Mouse (Mus musculus): ENCODE data around the gene Myo1f.
A peak's percentile ranks its signal among the peaks of the same experiment; 100 is the strongest.
"Not testable (repeated sequence)": the region's sequence is repeated elsewhere in the genome, so short reads cannot be mapped to it uniquely, and the experiment has no call there.

Gene Myo1f

DNA sequence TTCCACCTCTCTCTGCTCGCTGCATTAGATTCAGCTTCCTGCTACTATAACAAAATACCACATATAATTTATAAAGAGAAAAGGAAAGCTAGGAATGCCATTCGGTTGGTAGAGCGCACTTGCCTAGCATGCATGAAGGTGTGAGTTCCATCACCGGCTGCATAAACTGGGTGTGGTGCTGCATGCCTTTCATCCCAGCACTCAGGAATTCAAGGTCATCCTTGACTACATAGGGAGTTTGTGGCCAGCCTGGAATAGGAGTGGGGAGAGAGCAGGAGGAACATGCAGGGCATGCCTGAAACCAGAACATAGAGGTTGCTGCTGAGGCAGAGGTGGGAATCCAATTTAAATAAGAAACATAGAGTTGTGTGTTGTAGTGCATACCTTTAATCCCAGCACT, 28.6 kb downstream of the Myo1f start:
- no peak for DNase-seq (ENCODE audit: low spot score)

DNA sequence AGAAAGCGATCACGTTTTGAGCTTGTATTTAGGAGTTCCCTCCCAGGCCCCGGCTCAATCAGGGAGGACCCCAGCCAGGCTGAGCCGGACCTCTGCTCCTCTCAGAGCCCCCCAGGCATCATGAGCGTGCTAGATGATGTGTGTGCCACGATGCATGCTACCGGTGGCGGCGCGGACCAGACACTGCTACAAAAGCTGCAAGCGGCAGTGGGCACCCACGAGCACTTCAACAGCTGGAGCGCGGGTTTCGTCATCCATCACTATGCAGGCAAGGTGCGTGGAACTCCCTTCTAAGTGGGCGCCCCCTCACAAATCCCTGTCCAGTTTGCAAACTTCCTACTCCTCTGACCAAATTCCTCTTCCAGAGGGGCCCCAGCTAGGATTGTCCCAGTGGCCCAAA, 30.5 kb downstream of the Myo1f start:
- no peak for DNase-seq (ENCODE audit: low spot score)

DNA sequence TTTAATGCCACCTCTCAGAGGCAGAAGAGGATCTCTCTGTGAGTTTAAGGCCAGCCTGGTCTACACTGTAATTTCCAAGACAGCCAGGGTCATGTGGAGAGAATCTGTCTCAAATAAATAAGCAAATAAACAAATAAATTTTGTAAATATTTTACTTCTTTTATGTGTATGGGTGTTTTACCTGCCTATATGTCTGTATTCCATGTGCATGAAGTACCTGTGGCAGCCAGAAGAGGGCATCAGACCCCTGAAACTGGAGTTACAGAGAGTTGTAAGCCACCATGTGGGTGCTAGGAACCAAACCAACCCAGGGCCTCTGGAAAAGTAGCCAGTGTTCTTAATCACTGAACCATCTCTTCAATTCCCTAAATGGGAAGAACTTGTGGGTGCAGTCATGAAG, 41.8 kb downstream of the Myo1f start:
- no peak for DNase-seq (ENCODE audit: low spot score)

DNA sequence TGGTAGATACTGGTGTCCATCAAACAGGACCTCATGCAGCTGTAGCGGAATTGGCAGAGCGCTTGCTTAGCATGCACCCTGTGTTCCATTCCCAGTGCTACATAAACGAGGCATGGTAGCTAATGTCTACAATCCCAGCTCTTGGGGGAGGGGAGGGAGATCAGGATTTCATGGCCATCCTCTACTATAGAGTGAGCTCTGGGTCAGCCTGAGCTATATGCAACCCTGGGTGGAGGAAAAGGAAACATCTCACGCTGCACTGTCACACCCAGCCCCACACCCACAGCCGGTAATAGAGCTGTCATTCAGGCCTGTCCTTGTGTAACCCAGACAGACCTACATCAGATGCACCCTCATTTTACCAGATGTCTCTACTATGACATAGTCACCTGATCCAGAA, 43.0 kb downstream of the Myo1f start:
- no peak for DNase-seq (ENCODE audit: low spot score)

DNA sequence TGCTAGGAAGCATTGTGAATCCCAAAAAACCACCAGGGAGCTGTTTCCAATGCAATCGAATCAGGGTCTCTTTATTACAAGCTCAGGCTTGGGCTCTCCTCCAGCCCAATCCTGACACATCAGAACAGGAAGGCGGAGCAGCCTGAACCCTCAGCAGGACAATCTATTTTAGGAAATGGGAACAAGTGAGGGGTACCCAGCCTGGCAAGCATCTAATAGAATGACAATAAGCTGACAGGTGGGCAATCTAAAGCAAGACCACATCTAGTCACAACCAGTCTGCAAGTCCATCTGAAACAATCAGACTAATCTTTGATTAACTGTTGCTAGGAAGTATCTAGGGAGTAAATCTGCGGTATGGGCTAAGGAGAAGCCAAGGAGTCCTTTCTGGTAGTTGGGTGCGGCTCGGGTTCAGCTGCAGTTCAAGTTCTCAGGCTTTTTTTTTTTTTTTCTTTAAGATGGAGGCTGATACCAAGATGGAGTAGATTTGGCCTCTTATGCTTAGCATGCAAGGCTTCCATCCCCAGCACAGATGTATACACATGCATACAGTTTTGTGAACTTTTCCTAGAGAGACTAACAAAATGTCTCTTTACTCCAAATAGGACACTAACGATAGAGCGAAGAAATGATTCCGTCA, 44.4 kb downstream of the Myo1f start:
- DNase-seq (ENCODE audit: low spot score): no peak

DNA sequence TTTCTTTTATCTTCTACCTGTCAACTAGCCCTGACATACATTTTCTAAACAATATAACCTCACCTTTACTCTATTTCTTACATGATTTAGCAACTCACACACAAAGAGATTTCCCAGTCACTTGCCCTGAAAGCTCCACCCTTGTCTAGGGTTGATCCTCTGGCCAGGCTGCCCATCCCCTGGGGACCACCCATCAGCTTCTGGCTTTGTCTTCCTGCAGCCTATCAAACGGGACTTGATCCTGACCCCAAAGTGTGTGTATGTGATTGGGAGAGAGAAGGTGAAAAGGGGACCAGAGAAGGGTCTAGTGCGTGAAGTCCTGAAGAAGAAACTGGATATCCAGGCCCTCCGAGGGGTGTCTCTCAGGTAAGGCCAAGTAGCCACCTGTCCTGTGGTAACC, 45.3 kb downstream of the Myo1f start:
- no peak for DNase-seq (ENCODE audit: low spot score)

DNA sequence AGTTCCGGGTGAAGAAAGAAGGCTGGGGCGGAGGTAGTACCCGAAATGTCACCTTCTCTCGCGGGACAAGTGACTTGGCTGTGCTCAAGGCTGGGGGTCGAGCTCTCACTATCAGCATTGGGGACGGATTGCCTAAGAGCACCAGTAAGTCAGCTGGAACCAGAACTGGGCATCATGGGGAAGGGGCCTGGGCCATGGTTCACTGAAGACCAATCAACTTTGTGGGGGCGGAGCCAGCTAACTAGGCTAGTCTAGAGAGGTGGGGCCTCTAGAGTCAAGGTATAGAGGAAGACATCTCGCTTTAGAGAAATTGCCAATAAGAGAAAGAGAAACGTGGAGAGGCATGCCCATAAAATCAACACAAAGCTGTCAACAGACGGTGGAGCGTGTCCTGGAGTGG, 46.4 kb downstream of the Myo1f start:
- DNase-seq (ENCODE audit: low spot score): no peak

DNA sequence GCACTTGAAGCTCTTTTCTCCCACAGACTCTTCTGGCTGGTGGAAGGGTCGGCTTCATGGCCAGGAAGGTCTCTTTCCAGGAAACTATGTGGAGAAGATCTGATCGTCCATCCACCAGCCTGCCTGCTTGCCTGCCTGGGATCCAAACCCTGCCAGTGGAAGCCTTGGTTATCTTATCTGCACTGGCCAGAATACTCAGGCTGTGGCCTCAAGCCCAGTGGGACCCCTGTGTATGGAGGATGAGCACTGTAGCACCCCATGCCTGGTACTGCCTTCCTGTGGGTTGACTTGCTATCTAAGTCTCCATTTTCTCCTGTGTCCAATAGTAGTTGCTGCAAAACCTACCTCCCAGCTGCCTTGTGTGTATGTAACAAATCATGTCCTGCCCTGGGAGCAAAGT, 51.8 kb downstream of the Myo1f start:
- no peak for DNase-seq (ENCODE audit: low spot score)

DNA sequence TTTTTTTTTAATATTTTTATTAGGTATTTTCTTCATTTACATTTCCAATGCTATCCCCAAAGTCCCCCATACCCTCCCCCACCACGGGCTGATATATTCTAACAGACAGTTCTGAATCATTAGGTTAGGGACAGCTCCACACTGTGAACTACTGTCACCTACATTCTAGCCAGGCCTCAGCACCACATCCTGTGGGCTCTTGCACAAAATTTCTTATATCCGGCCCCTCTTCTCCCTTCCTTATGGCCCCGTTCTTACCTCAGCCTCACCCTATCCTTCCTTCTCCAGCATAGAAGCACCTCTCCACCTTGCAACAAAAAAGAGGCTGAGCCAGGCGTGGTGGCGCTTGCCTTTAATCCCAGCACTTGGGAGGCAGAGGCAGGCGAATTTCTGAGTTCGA, 55.0 kb downstream of the Myo1f start:
- no peak for DNase-seq (ENCODE audit: low spot score)

DNA sequence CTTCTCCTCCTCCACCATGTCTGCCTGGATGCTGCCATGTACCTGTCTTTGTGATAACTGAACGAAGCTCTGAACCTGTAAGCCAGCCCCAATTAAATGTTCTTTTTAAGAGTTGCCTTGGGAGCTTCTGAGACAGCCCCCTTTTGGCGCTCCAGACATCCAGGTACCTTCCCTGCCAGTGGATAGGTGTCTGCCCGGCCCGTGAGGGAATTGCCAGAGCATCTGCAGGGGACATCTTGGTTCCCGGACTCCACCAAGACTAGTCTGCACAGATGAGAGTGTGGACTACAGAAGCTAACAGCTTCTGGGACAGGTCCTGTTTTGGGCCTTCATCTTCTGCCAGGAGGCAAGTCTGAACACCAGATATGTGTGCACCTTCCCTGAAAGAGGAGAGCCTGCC, 58.2 kb downstream of the Myo1f start:
- DNase-seq (ENCODE audit: low spot score): not testable (repeated sequence)

DNA sequence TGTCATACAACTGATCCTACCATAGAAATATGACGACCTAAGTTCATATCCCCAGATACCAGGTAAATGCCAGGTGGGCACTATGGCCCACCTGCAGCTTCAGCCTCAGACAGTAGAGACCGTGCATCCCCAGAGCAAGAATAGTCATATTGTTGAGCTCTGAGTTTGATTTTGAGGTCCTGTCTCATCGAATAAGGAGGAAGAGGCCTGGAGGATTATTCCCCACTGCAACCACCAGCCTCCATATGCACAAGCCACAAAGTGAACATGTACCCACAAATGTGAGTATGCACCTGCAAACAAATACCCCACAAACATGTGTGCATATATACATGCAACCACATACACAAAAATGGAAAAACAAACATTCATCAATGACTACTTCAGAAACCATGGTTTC, 71.8 kb downstream of the Myo1f start:
- DNase-seq (ENCODE audit: low spot score): no peak

DNA sequence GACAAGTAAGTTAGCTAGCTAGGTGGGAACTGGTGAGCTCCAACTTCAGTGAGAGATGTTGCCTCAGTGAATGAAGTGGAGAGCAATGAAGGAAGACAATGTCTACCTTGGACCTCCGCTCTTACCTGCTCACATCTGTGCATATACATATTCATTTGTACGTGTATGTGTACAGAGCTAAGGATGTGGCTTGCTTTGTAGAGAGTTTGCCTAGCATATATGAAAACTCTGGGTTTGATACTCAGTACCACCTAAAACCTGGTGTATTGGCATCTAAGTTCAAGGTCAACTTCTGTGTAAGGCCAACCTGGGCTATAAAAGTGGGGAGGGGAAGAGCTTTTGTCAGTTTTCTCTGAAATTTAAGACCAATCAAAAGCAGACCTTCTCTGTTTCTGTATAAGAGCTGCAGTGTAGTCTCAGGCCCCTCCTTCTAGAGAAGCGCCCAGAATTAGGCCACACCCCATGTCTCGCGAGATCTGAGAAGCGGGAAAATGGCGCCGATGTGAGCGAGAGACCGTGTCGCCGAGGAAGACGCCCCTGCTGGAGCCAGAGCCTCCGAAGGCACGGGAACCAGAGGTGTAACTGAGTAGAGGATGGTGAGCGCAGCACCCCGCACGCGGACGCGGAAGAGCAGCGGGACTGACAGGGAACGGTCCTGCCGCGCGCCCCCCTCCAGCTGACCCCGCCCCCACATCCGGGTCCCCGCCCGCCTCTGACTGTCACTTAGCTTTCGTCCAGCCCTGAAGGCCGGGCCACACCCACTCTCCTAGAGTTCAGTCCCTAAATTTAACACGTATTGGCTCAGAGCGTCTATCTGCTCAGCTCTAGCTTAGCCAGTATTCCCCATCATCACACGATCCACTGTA, 73.3 kb downstream of the Myo1f start, which contains the start of gene Zfp414:
TSS of gene Zfp414 (plus strand) at position 470 of the 866 bp plus-strand sequence.
- peak; percentile 93 for DNase-seq (ENCODE audit: low spot score)

DNA sequence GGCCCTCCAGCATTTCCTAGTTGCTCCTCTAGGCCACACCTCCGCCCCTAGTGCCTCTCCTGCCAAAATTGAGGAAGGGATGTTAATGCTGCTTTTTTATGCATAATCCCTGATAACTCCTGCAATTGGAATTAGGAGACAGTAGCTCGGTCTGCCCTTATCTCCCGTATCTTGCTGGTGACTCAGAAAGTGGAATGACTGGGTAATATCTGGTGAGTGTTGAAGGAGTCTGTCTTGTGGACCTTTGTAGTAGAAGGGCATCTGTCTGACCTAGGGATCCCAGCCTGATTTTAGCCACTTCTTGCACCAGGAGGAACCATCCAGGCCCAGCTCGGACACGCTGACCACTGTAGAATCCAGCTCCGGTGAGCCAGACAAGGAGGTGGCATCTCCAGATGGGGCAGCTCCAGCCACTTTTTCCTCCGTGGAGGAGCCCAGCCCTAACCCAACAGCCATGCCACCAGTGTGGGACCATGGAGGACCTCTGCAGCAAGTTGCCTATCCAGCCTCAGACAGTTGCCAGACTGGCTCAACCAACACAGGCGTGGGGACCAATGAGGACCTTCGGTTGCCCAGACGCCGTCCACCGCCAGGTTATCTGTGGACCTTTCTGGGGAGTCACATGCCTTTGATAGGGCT, 74.1 kb downstream of the Myo1f start:
- DNase-seq (ENCODE audit: low spot score): no peak

DNA sequence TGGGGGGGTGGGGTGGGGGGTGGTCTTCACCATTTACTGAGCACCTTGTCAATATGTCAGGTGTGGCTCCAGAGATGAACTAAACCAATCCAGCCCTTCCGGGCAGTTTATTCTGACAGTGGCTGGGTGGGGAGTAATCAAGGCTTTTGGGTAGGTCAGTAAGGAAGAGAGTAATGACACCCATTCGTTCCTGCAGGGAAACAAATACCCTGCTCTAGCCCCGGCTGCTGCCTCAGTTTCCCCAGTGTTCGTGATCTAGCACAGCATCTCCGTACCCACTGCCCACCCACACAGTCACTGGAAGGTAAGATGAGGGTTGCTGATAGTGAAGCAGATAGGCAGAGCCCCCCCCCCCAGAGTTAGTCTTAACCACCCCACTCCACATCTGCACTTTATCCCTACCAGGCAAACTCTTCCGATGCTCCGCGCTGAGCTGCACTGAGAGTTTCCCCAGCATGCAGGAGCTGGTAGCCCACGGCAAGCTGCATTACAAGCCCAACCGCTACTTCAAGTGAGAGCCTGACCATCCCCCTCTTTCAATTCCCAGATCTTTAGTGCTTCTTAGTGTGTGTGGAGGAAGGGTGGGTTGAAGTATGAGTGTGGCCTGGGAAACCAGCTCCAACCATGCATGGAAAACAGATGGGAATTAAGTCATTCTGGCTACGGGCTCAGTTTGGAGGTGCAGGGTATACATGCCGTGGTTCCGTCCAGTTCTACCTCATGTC, 74.8 kb downstream of the Myo1f start:
- no peak for DNase-seq (ENCODE audit: low spot score)

DNA sequence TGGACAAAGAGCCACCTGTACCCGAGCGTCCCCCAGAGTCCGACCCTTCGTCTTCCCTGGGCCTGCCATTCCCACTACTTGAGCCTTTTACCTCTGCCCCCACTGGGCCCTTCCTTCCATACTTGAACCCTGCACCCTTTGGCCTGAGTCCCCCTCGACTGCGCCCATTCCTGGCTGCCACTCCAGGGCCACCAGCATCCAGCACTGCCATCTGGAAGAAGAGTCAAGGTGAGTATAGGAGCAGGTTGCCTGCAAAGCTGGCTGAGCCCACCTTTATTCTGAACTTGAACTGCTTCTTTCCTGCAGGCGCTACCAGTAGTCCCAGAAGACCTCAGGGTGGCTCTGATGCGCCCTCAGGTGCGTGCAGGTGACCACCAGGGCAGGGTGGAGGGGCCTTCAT, 75.7 kb downstream of the Myo1f start:
- no peak for DNase-seq (ENCODE audit: low spot score)

DNA sequence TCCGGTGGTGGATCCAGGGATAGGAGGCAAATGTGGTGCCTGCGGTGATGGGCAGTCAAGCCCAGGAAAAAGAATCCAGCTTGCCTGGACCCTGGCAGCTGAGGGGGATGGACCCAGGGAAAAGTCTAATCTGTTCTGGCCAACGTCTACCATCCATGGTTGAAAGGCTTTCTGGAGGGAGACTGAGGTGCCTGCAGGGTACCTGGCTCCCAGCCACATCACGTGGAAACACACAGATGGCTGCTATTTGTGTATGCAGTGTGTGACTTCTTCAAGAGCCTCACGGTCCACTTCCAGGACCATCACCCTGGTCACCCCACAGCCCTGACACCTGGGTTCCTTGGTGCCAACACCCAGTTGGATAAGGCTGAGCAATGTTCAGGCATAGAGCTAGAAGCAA, 76.3 kb downstream of the Myo1f start:
- no peak for DNase-seq (ENCODE audit: low spot score)

DNA sequence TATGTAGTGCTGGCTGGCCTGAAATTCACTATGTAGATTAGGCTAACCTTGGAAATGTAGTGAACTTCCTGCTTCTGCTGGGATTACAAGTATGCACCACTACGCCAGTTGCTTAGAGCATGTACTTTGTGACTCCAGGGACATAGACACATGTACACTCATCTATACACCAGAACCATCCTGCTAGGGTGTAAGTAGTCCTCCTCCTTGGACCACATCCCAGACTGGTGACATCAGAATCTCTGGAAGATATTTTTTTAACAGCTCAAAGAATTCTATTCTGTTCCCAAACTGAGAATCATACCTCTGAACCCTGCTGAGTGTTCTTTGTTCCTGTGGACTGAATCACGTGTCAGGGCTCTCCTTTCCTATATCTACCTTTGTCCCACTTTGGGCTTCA, 81.5 kb downstream of the Myo1f start:
- no peak for DNase-seq (ENCODE audit: low spot score)

DNA sequence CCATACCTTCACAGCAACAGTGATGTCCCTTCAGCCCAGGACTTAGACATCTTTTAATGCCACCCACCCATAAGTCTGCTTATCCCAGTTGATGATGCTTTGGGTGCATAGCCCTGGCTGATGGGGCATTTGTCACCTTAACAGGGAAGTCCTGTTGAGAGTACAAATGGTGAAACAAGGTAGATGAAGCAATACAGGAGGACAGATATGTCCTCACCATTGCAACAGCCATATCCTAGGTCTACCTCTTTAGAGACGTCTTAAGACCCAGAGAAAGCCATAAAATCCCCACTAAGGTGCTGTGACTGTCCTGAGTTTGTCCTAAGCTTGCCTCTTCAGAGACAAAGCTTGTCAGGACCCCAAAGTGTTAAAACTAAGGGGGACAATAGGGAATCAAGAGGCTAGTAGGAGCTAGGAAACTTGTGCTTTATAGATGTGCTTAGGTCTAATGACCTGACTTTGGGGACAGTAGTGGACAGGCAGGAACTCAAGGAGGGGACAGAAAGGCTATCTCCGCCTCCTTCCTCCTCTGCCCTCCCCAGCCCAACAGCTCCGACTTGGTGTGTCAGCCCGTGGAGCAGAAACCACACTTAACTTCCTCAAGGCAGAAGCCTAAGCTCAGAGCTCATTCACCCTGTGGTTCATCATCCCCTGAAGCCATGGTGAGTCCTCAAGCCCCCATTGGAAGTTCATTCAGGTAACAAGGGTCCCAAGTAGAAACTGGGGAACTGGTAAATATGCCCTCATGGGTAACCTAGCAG, 82.2 kb downstream of the Myo1f start, which contains the start of gene Pram1:
TSS of gene Pram1 (plus strand) at position 541 of the 761 bp plus-strand sequence.
- no peak for DNase-seq (ENCODE audit: low spot score)

DNA sequence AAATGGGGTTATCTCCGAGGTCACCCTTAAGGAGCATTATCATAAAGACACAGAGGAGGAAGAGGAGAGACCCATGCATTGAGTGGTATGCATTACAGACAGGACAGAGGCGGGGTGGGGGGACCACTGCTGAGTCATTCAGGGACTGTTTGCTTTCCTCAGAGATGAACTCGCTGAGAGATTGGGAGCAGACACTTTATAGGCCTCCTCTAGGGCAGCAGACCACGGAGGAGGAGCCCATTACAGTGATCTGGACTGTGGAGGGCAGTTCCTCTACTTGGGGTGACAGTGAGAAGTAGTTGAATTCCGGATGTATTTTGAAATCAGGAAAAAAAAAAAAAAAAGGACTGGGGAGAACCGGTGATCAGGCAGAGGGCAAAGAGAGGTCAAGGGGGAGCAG, 84.2 kb downstream of the Myo1f start:
- DNase-seq (ENCODE audit: low spot score): no peak

DNA sequence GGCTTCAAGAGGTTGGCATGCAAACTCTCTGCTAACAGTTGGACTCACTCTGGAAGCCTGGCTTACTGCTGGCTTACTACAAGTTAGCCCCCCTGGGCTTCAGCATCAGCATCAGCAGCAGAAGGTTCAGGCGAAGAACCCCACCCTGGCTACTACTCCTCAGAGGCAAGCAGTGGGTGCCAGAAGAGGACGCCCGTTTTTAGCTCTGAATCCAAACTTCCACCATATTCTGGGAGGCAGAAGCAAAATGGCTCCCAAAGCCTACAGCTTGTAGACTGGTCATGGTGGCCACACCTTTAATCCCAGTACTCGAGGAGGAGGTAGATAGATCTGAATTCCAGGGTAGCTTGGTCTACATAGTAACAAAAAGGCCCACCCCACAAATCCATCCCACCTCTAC, 88.6 kb downstream of the Myo1f start:
- no peak for DNase-seq (ENCODE audit: low spot score)

DNA sequence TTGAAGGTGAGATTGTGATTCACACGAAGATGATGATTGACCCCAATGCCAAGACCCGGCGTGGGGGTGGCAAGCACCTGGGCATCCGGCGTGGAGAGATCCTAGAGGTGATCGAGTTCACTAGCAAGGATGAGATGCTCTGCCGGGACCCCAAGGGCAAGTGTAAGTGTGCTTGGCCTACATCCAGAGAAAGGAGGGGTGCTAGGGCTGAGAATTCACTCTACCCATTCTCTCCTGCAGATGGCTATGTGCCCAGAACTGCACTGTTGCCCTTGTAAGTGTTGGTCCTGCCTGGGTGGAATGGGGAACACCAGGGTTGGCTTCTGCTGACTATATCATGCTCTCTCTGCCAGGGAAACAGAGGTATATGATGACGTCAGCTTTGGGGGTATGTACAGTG, 89.6 kb downstream of the Myo1f start:
- DNase-seq (ENCODE audit: low spot score): no peak
